Mouse (Mus musculus): Measurements from ENCODE around the gene Irf2.

DNA sequence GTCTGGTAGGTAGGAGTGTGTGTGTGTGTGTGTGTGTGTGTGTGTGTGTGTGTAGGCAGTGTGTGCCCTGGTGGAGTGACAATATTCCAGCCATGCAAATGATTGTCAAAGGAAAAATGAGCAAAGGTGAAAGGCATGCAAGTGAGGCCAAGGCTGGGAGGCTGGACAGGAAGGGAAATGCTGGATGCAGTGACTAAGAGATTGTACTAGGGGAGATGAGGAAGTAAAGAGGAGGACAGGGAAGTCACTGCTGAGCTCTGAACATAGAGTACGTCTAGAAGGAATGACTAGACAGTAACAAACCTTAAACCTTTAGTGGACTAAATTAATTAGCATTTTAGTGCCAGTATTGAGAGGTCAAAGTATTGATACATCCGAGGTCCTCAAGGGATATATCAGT is 53.1 kb downstream of the Irf2 start:
- TF ChIP-seq CTCF (IDR thresholded peaks at IDR 0.05; ENCODE audit: insufficient read depth, low read depth, low read length) (no peak), POLR2A (IDR thresholded peaks at IDR 0.05; ENCODE audit: insufficient read depth, low read depth, low read length) (no peak)

Data from olfactory bulb, adult 2 months (tissue).